Mouse (Mus musculus): ENCODE data around the gene Ascl4. TPM values are rescaled to one million over a fixed set of nuclear protein-coding genes. Genes with fewer than 3 reads are reported as not detected.

Ascl4 gene
- polyA plus RNA-seq, 1 experiment from 2014 or later, result not detected

GRCm38 (mm10) chr10:85953401-85953800, 25.9 kb downstream of the Ascl4 start:
- Histone ChIP-seq H3K9me3 (replicated peaks) (no peaks in the 10 kb centered on the region), H3K4me3 (replicated peaks) (no peak overlapping the region), H3K9ac (no peak overlapping the region), H3K4me2 (no peak overlapping the region), H3K27me3 (no peaks in the 10 kb centered on the region), H3K36me3 (peaks cover 69% of the 10 kb centered on the region), H3K4me1 (replicated peaks) (peaks cover 12% of the 10 kb centered on the region), H3K27ac (no peak overlapping the region)
- DNase-seq, result no peak
- 64% methylated on average over 3 of the region's 3 CpGs for WGBS (ENCODE audit: insufficient replicate concordance)
- ATAC-seq (ENCODE audit: low read depth), result no peak

- Histone ChIP-seq H3K4me3 (replicated peaks) (no peak overlapping the region), H3K36me3 (peaks cover 59% of the 10 kb centered on the region), H3K9ac (no peak overlapping the region), H3K27ac (no peak overlapping the region), H3K27me3 (no peaks in the 10 kb centered on the region), H3K4me1 (replicated peaks) (peaks cover 13% of the 10 kb centered on the region), H3K4me2 (no peak overlapping the region), H3K9me3 (replicated peaks) (no peaks in the 10 kb centered on the region)
- no peak for ATAC-seq (ENCODE audit: low read depth)
- no peak for DNase-seq
- 80% methylated on average over 2 of the region's 2 CpGs for WGBS (ENCODE audit: insufficient replicate concordance)
These were observed 26.9 kb downstream of the Ascl4 start for GRCm38 (mm10) chr10:85954429-85954828.

- peak overlapping the region; percentile 81 for H3K4me2 ChIP-seq
- 3% methylated on average over 20 of the region's 20 CpGs for WGBS (ENCODE audit: insufficient replicate concordance)
- H3K9me3 ChIP-seq (replicated peaks), result no peaks in the 10 kb centered on the region
- peak overlapping the region; percentile 93 for H3K9ac ChIP-seq
- peaks cover 13% of the 10 kb centered on the region for H3K4me1 ChIP-seq (replicated peaks)
- ATAC-seq (ENCODE audit: low read depth) (no peak), DNase-seq (peak; percentile 7)
- peaks cover 37% of the 10 kb centered on the region for H3K36me3 ChIP-seq
- peak overlapping the region; percentile 93 for H3K4me3 ChIP-seq (replicated peaks)
- 0 out of 2 replicates have a peak, but pooled peaks cover 4% of the 10 kb centered on the region for H3K27me3 ChIP-seq
- H3K27ac ChIP-seq, result peak overlapping the region; percentile 75
These were observed 29.5 kb downstream of the Ascl4 start for GRCm38 (mm10) chr10:85956871-85957419.

GRCm38 (mm10) chr10:85957464-85957950, 30.0 kb downstream of the Ascl4 start, which contains the start of gene Rtcb:
TSS of gene Rtcb (minus strand) at chr10:85957823.
- WGBS (ENCODE audit: insufficient replicate concordance), result under 1% methylated on average over 38 of the region's 38 CpGs
- Histone ChIP-seq H3K36me3 (peaks cover 32% of the 10 kb centered on the region), H3K9ac (peak within 1 kb of the TSS; percentile 93), H3K4me2 (peak within 1 kb of the TSS; percentile 81), H3K27ac (peak within 1 kb of the TSS; percentile 75), H3K4me1 (replicated peaks) (peaks cover 13% of the 10 kb centered on the region), H3K4me3 (replicated peaks) (peak within 1 kb of the TSS; percentile 93), H3K9me3 (replicated peaks) (no peaks in the 10 kb centered on the region), H3K27me3 (0 out of 2 replicates have a peak, but pooled peaks cover 4% of the 10 kb centered on the region)
- ATAC-seq (ENCODE audit: low read depth), result peak; percentile 92
- DNase-seq, result peak; percentile 89

GRCm38 (mm10) chr10:85962897-85963296, 35.4 kb downstream of the Ascl4 start:
- WGBS (ENCODE audit: insufficient replicate concordance), result 56% methylated on average over 9 of the region's 9 CpGs
- H3K4me1 ChIP-seq (replicated peaks), result 0 out of 2 replicates have a peak, but pooled peaks cover 2% of the 10 kb centered on the region
- no peak for DNase-seq
- ATAC-seq (ENCODE audit: low read depth), result no peak
- H3K4me3 ChIP-seq (replicated peaks), result no peak overlapping the region
- no peaks in the 10 kb centered on the region for H3K36me3 ChIP-seq
- no peak overlapping the region for H3K27ac ChIP-seq
- H3K4me2 ChIP-seq, result no peak overlapping the region
- H3K9me3 ChIP-seq (replicated peaks), result no peaks in the 10 kb centered on the region
- H3K27me3 ChIP-seq, result 0 out of 2 replicates have a peak, but pooled peaks cover 4% of the 10 kb centered on the region
- no peak overlapping the region for H3K9ac ChIP-seq

GRCm38 (mm10) chr10:85964316-85964715, 36.8 kb downstream of the Ascl4 start:
- Histone ChIP-seq H3K27ac (no peak overlapping the region), H3K9ac (no peak overlapping the region), H3K27me3 (0 out of 2 replicates have a peak, but pooled peaks cover 4% of the 10 kb centered on the region), H3K36me3 (no peaks in the 10 kb centered on the region), H3K4me2 (no peak overlapping the region), H3K9me3 (replicated peaks) (no peaks in the 10 kb centered on the region), H3K4me1 (replicated peaks) (no peaks in the 10 kb centered on the region), H3K4me3 (replicated peaks) (no peak overlapping the region)
- DNase-seq (no peak), ATAC-seq (ENCODE audit: low read depth) (no peak)
- WGBS (ENCODE audit: insufficient replicate concordance), result 75% methylated on average over 7 of the region's 7 CpGs

- no peak overlapping the region for H3K4me2 ChIP-seq
- H3K9ac ChIP-seq, result no peak overlapping the region
- no peaks in the 10 kb centered on the region for H3K36me3 ChIP-seq
- no peak for ATAC-seq (ENCODE audit: low read depth)
- WGBS (ENCODE audit: insufficient replicate concordance), result 34% methylated on average over 2 of the region's 2 CpGs
- no peaks in the 10 kb centered on the region for H3K4me1 ChIP-seq (replicated peaks)
- H3K27me3 ChIP-seq, result no peaks in the 10 kb centered on the region
- no peak overlapping the region for H3K4me3 ChIP-seq (replicated peaks)
- no peaks in the 10 kb centered on the region for H3K9me3 ChIP-seq (replicated peaks)
- no peak overlapping the region for H3K27ac ChIP-seq
- DNase-seq, result no peak
These were observed 39.0 kb downstream of the Ascl4 start for GRCm38 (mm10) chr10:85966476-85966875.

GRCm38 (mm10) chr10:85967411-85968156, 40.1 kb downstream of the Ascl4 start:
- DNase-seq, result no peak
- ATAC-seq (ENCODE audit: low read depth), result peak; percentile 5; the same call in 1 of the 2 replicates
- H3K9ac ChIP-seq, result no peak overlapping the region
- 51% methylated on average over 17 of the region's 17 CpGs for WGBS (ENCODE audit: insufficient replicate concordance)
- no peaks in the 10 kb centered on the region for H3K27me3 ChIP-seq
- H3K36me3 ChIP-seq, result no peaks in the 10 kb centered on the region
- H3K4me3 ChIP-seq (replicated peaks), result no peak overlapping the region
- no peaks in the 10 kb centered on the region for H3K9me3 ChIP-seq (replicated peaks)
- H3K4me2 ChIP-seq, result no peak overlapping the region
- no peaks in the 10 kb centered on the region for H3K4me1 ChIP-seq (replicated peaks)
- no peak overlapping the region for H3K27ac ChIP-seq

- no peak overlapping the region for H3K27ac ChIP-seq
- ATAC-seq (ENCODE audit: low read depth) (peak; percentile 41; the same call in 1 of the 2 replicates), DNase-seq (peak; percentile 43)
- no peaks in the 10 kb centered on the region for H3K9me3 ChIP-seq (replicated peaks)
- no peaks in the 10 kb centered on the region for H3K4me1 ChIP-seq (replicated peaks)
- no peak overlapping the region for H3K4me2 ChIP-seq
- WGBS (ENCODE audit: insufficient replicate concordance), result 11% methylated on average over 7 of the region's 7 CpGs
- no peak overlapping the region for H3K9ac ChIP-seq
- no peak overlapping the region for H3K4me3 ChIP-seq (replicated peaks)
- H3K36me3 ChIP-seq, result no peaks in the 10 kb centered on the region
- no peaks in the 10 kb centered on the region for H3K27me3 ChIP-seq
These were observed 40.7 kb downstream of the Ascl4 start for GRCm38 (mm10) chr10:85968157-85968634.

- ATAC-seq (ENCODE audit: low read depth) (no peak), DNase-seq (no peak)
- Histone ChIP-seq H3K36me3 (no peaks in the 10 kb centered on the region), H3K4me3 (replicated peaks) (no peak overlapping the region), H3K27me3 (no peaks in the 10 kb centered on the region), H3K9me3 (replicated peaks) (no peaks in the 10 kb centered on the region), H3K4me1 (replicated peaks) (no peaks in the 10 kb centered on the region), H3K9ac (no peak overlapping the region), H3K4me2 (no peak overlapping the region), H3K27ac (no peak overlapping the region)
- 27% methylated on average over 2 of the region's 2 CpGs for WGBS (ENCODE audit: insufficient replicate concordance)
These were observed 41.2 kb downstream of the Ascl4 start for GRCm38 (mm10) chr10:85968731-85969130.

- Histone ChIP-seq H3K4me3 (replicated peaks) (no peak overlapping the region), H3K4me1 (replicated peaks) (no peaks in the 10 kb centered on the region), H3K27me3 (no peaks in the 10 kb centered on the region), H3K27ac (no peak overlapping the region), H3K9ac (no peak overlapping the region), H3K9me3 (replicated peaks) (no peaks in the 10 kb centered on the region), H3K4me2 (no peak overlapping the region), H3K36me3 (no peaks in the 10 kb centered on the region)
- WGBS (ENCODE audit: insufficient replicate concordance), result 32% methylated on average over 8 of the region's 8 CpGs
- ATAC-seq (ENCODE audit: low read depth) (no peak), DNase-seq (no peak)
These were observed 42.6 kb downstream of the Ascl4 start for GRCm38 (mm10) chr10:85969894-85970620.

All from liver, embryonic 13.5 days (tissue).